Mouse (Mus musculus) liver, postnatal 0 days (tissue): Measurements from ENCODE around the gene Ifi208. TPM values are rescaled to one million over a fixed set of nuclear protein-coding genes. Genes with fewer than 3 reads are reported as not detected.
"Not testable (repeated sequence)": the region's sequence is repeated elsewhere in the genome, so short reads cannot be mapped to it uniquely, and the experiment has no call there.

Source experiments
- ATAC-seq: fragments of 200-750 bp; cut with Nextera tagmentation; 2 replicates; pipeline ENCODE4 v1.8.0; 2017; ENCODE audit warnings: mild to moderate bottlenecking, moderate library complexity
- DNase-seq: peaks from one replicate; pipeline ENCODE4 v3.0.0-alpha.2; 2016
- H3K27ac ChIP-seq: fragments of 300-500 bp; sonication (generic); 2 replicates; pipeline ENCODE4 v1.5.1; 2014; ENCODE audit warnings: antibody characterized with exemption, moderate library complexity, mild to moderate bottlenecking, low read depth
- H3K27me3 ChIP-seq: fragments of 300-500 bp; sonication (generic); 2 replicates; pipeline ENCODE4 v1.6.1; 2014; ENCODE audit warnings: low read length, control low read depth, mixed read lengths; ENCODE audit not compliant: insufficient read depth
- H3K36me3 ChIP-seq: fragments of 300-500 bp; sonication (generic); replicated peaks from 2 replicates; pipeline ENCODE4 v1.6.1; 2014; ENCODE audit warnings: mild to moderate bottlenecking, control low read depth, low read length, moderate library complexity, mixed read lengths; ENCODE audit not compliant: insufficient read depth
- H3K4me1 ChIP-seq: fragments of 300-500 bp; sonication (generic); 2 replicates; pipeline ENCODE4 v1.6.1; 2014; ENCODE audit warnings: antibody characterized with exemption, mild to moderate bottlenecking, control low read depth; ENCODE audit not compliant: insufficient read depth
- H3K4me2 ChIP-seq: fragments of 300-500 bp; sonication (generic); 2 replicates; pipeline ENCODE4 v1.6.1; 2014; ENCODE audit warnings: low read depth, mild to moderate bottlenecking, low read length, moderate library complexity, mixed read lengths
- H3K4me3 ChIP-seq: fragments of 300-500 bp; sonication (generic); 2 replicates; pipeline ENCODE4 v1.5.1; 2014; ENCODE audit warnings: low read depth, low read length
- H3K9ac ChIP-seq: fragments of 300-500 bp; sonication (generic); replicated peaks from 2 replicates; pipeline ENCODE4 v1.6.1; 2014; ENCODE audit warnings: mild to moderate bottlenecking, moderate library complexity
- H3K9me3 ChIP-seq: fragments of 300-500 bp; sonication (generic); 2 replicates; pipeline ENCODE4 v1.6.1; 2016; ENCODE audit warnings: mild to moderate bottlenecking, control low read depth, low read length, mixed read lengths
- CTCF ChIP-seq: sonication (generic); IDR thresholded peaks from 2 replicates; pipeline ENCODE4 v1.5.1; 2016; ENCODE audit warnings: antibody characterized with exemption, low read depth
- EP300 ChIP-seq: IDR thresholded peaks from 2 replicates; pipeline ENCODE4 v1.6.1; 2016; ENCODE audit warnings: antibody characterized with exemption, low read depth, mild to moderate bottlenecking
- WGBS: fragments of 180-500 bp; shearing (Covaris S2); extraction: QIAGEN DNeasy Blood & Tissue Kit; methylation state at CpG from one replicate; pipeline ENCODE4 v1.1.7; 2014; ENCODE audit not compliant: insufficient replicate concordance; 5-methylcytosine and 5-hydroxymethylcytosine counted together
- polyA plus RNA-seq: library from polyadenylated mRNA; unstranded; fragments of >200 nt; fragmentation: Nextera tagmentation; extraction: Ambion mirVana; gene quantifications from 2 replicates; pipeline ENCODE4 v1.2.1, GENCODE M21; 2015

Gene Ifi208
- 0.05 TPM in 1 of 2 replicates, not detected in the other for polyA plus RNA-seq

- 22% methylated on average over 3 of the region's 3 CpGs for WGBS
- ATAC-seq, H3K4me2 ChIP-seq, H3K9ac ChIP-seq, H3K36me3 ChIP-seq, H3K9me3 ChIP-seq, H3K27ac ChIP-seq, H3K27me3 ChIP-seq, H3K4me3 ChIP-seq, DNase-seq, H3K4me1 ChIP-seq: not testable (repeated sequence)
These were observed at the start of gene Ifi208 for GRCm38 (mm10) chr1:173673458-173674097. Gene Ifi208 (plus strand): TSS chr1:173673675.

GRCm38 (mm10) chr1:173624052-173624451 is 49.4 kb upstream of the Ifi208 start:
- Histone ChIP-seq H3K27ac (no peak overlapping the region), H3K27me3 (no peaks in the 10 kb centered on the region), H3K9ac (no peak overlapping the region), H3K4me3 (no peak overlapping the region), H3K4me2 (no peak overlapping the region), H3K36me3 (no peaks in the 10 kb centered on the region), H3K4me1 (no peaks in the 10 kb centered on the region), H3K9me3 (no peaks in the 10 kb centered on the region)
- ATAC-seq (no peak), DNase-seq (no peak)
- 68% methylated on average over 2 of the region's 2 CpGs for WGBS
- TF ChIP-seq CTCF (no peak), EP300 (no peak)

- H3K4me2 ChIP-seq, result no peak overlapping the region
- no peaks in the 10 kb centered on the region for H3K36me3 ChIP-seq
- H3K4me1 ChIP-seq, result no peaks in the 10 kb centered on the region
- no peaks in the 10 kb centered on the region for H3K9me3 ChIP-seq
- H3K27ac ChIP-seq, result no peak overlapping the region
- no peak for DNase-seq
- H3K4me3 ChIP-seq, result no peak overlapping the region
- 31% methylated on average over 2 of the region's 2 CpGs for WGBS
- H3K27me3 ChIP-seq, result no peaks in the 10 kb centered on the region
- ATAC-seq, result 0 out of 2 replicates have a peak, but pooled peaks have one; percentile 31
- no peak for TF ChIP-seq CTCF
- H3K9ac ChIP-seq, result no peak overlapping the region
These were observed 46.8 kb upstream of the Ifi208 start for GRCm38 (mm10) chr1:173626686-173627085.

- WGBS, result 27% methylated on average over 2 of the region's 2 CpGs
- H3K27ac ChIP-seq, result 0 out of 2 replicates have a peak within 1 kb of the TSS, but pooled peaks have one; percentile 39
- not testable (repeated sequence) for DNase-seq
These were observed 42.9 kb upstream of the Ifi208 start, which contains the start of gene Ifi209 for GRCm38 (mm10) chr1:173630622-173631021. Gene Ifi209 (plus strand): TSS chr1:173630917.

GRCm38 (mm10) chr1:173633969-173634645 is 39.4 kb upstream of the Ifi208 start:
- no peak overlapping the region for H3K4me2 ChIP-seq
- no peak overlapping the region for H3K9ac ChIP-seq
- H3K4me1 ChIP-seq, result no peaks in the 10 kb centered on the region
- no peaks in the 10 kb centered on the region for H3K9me3 ChIP-seq
- no peaks in the 10 kb centered on the region for H3K36me3 ChIP-seq
- no peak overlapping the region; the same call in 1 of the 2 replicates for H3K4me3 ChIP-seq
- no peak overlapping the region for H3K27ac ChIP-seq
- DNase-seq, result no peak
- ATAC-seq, result no peak
- 49% methylated on average over 5 of the region's 5 CpGs for WGBS
- TF ChIP-seq EP300 (no peak), CTCF (no peak)
- H3K27me3 ChIP-seq, result no peaks in the 10 kb centered on the region

More at GRCm38 (mm10) chr1:173630622-173631021, 42.9 kb upstream of the Ifi208 start, which contains the start of gene Ifi209:
- H3K9me3 ChIP-seq, H3K27me3 ChIP-seq, H3K9ac ChIP-seq, H3K36me3 ChIP-seq, H3K4me1 ChIP-seq, H3K4me2 ChIP-seq, H3K4me3 ChIP-seq: not testable (repeated sequence)
- ATAC-seq, result peak; percentile 55

- H3K9ac ChIP-seq, result no peak overlapping the region
- H3K4me1 ChIP-seq, result no peaks in the 10 kb centered on the region
- no peak overlapping the region for H3K4me2 ChIP-seq
- H3K36me3 ChIP-seq, result no peaks in the 10 kb centered on the region
- TF ChIP-seq CTCF, result no peak
- no peak for TF ChIP-seq EP300
- H3K27ac ChIP-seq, result no peak overlapping the region
- DNase-seq, result no peak
- H3K9me3 ChIP-seq, result no peaks in the 10 kb centered on the region
- no peaks in the 10 kb centered on the region for H3K27me3 ChIP-seq
- H3K4me3 ChIP-seq, result no peak overlapping the region
- WGBS, result 72% methylated on average over 2 of the region's 2 CpGs
- no peak for ATAC-seq
These were observed 28.1 kb upstream of the Ifi208 start for GRCm38 (mm10) chr1:173645393-173645792.
